Mouse (Mus musculus) natural killer cell, adult 2 months (primary cell): Measurements from ENCODE around the gene Exoc8.
A peak's percentile ranks its signal among the peaks of the same experiment; 100 is the strongest.

ENCODE experiments used
- DNase-seq, 2 experiments: peaks; one replicate each; pipeline ENCODE4 v3.0.0; 2022; ENCODE audit warnings: low spot score in 2 of 2

Gene Exoc8

GRCm38 (mm10) chr8:124909936-124910335 lies 12.4 kb upstream of the Exoc8 start:
- DNase-seq: no peak

- DNase-seq: no peak
Observed at GRCm38 (mm10) chr8:124905482-124905881, 8.0 kb upstream of the Exoc8 start.

DNA sequence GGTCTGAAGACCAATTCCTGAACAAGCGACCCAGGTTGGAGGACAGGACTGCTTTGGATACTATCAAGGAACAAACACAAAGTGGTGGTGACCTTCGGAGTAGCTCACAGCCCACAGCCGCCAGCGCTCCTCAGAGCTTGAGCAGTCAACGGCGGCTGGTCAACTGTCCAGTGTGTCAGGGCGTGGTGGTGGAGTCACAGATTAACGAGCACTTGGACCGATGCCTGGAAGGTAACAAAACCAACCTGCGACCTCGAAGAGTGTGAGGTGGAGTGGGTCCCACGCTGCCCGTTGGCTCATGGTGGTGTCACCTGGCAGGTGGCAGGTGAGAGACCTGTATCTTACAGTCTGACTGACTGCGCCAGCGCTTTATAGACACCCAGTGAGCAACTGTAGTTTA lies 5.7 kb upstream of the Exoc8 start:
- DNase-seq: no peak

DNA sequence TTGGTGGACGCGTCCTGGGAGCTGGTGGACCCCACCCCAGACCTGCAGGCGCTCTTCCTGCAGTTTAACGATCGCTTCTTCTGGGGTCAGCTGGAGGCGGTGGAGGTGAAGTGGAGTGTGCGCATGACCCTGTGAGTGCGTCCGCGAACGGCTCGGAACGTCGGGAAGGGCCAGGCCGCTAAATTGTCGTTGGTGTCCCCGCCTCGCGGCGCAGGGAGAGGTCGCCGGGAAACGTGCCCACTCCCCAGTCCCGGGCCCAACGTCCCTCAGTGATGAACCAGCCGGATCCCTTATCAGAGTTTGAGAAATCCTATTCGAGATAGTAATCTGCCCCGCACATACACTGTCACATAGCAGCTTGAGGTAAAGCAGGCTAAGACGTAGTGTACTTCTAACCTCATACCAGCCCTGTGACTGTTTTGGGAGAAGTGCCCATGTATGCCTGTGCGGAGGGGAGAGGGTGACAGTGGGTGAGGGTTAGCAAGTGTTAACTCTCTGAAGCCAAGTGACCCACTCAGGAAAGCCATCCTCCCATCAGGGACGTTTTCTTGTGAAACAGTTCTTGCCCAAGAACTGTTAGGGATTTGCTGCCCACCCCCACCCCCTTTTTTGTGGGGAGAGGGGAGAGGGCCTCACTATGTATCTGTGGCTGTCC lies 873 bp upstream of the Exoc8 start:
- no peak for DNase-seq

GRCm38 (mm10) chr8:124896632-124897385 lies 696 bp downstream of the Exoc8 start:
- DNase-seq: peak; percentile 56 to 60

GRCm38 (mm10) chr8:124896010-124896631 lies 1.4 kb downstream of the Exoc8 start:
- DNase-seq: no peak

GRCm38 (mm10) chr8:124892596-124892995 lies 4.9 kb downstream of the Exoc8 start:
- DNase-seq: no peak

DNA sequence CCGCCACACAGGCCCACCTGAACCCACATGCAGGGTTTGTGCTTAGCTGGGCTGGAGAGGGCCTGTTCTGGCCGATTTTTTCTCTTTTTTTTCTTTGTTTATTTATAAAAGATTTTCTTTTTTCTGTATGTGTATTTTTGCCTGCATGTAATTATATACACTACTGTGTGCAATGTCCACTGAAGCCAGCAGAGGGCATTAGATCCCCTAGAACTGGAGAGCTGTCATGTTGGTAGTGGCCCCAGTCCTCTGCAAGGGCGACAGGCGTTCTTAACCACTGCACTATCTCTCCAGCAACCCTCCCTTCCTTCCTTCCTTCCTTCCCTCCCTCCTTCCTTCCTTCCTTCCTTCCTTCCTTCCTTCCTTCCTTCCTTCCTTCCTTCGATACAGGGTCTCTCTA lies 9.1 kb downstream of the Exoc8 start:
- no peak for DNase-seq

- no peak for DNase-seq
Observed at GRCm38 (mm10) chr8:124878946-124879526, 18.5 kb downstream of the Exoc8 start.

GRCm38 (mm10) chr8:124878141-124878540 lies 19.4 kb downstream of the Exoc8 start:
- DNase-seq: no peak

GRCm38 (mm10) chr8:124872690-124873089 lies 24.8 kb downstream of the Exoc8 start:
- no peak for DNase-seq

DNA sequence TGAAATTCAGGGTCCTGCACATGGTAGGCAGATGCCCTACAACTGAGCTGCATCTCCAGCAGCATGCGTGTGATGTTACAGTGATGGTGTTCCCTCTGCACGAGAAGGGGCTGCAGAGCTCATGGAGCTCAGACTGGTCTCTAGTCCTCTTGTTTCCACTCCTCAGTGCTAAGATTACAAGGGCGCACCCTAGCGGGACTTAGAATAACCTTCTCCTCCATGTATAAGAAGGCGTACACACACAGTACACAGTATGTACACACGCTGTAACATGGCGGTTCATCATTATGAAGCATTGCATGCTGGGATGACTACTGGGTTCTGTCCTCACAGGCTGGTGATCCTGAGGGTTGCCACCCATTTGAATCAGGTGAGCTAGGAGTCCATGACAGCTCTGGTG lies 25.4 kb downstream of the Exoc8 start:
- DNase-seq: no peak

GRCm38 (mm10) chr8:124871474-124871873 lies 26.0 kb downstream of the Exoc8 start:
- DNase-seq: no peak

- no peak for DNase-seq
Observed at GRCm38 (mm10) chr8:124869708-124870107, 27.8 kb downstream of the Exoc8 start.

DNA sequence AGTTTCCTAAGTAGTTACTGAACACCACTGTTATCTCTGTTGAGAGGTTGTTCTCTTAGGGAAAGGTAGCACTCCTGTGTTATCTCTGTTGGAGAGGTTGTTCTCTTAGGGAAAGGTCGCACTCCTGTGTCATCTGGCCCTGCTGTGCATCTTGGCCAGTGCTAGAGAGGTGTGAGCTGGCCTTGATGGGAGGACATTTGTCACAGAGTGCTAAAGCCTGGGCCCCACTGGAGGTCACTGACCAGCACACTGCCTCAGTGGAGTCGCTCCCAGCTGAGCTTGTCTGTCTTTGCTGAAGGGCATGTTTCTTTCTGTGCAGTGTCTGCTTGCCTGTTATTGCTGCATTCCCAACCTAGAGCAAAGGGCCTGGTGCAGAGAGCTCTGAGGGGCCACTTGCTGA lies 30.4 kb downstream of the Exoc8 start:
- DNase-seq: no peak

- DNase-seq: peak in 1 of 2 experiments; percentile 4
Observed at GRCm38 (mm10) chr8:124866669-124867068, 30.8 kb downstream of the Exoc8 start.

DNA sequence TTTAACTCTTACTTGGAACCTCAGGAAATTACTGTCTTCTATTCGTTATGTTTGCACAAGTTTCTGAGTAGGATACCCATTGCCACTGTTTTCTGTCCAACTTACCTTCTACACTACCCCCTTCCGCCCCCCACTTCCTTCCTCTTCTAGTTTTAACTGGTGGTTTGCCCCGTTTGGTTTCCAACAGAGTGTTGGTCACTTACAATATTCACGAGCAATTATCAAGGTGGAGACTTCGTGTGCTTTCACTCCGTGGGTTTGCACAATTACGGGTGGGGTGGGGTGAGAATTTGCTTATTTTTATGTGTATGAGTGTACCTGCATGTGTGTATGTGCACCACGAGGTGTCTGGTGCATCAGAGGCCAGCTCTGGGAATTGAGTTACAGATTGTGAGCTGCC lies 33.8 kb downstream of the Exoc8 start:
- DNase-seq: peak; percentile 9 to 10

- no peak for DNase-seq
Observed at GRCm38 (mm10) chr8:124863163-124863677, 34.3 kb downstream of the Exoc8 start.

DNA sequence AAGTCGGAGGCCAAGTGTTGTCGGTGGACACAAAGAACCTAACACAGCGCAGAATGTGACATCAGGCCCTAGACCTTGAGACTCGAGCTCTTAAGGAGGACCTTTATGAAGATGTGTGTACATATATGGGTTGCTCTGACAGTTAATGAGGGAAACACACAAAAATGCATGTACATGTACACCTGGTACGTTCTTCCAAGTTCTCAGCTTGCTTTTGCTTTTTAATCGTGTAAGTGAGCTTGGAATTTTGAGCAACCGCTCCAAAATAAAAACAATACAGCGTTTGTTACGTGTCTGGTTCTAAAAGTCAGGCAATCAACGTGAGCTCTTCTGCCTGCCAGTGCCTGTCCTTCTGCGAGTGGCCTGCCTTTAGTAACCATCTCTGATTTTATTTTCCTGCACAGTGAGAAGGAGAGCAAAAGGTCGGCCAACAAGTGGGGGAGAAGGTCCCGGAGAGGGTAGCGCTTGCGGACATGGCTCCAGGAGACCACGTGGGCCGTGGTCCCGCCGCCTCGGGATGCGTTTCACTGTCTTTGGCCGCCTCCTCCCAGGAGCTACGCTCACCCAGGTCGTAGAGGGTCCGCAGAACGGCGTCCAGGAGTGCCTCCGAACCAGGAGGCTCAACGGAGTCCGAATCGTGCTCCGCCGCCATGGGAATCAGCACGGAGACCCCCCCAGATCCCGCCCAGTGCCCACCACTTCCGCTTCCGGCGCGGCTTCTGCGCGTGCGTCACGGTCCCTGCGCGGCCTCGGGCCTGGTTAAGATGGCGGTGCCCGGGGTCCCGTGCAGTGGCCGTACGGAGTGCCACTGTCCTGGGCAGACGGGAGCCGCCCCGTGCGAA lies 35.0 kb downstream of the Exoc8 start, which contains the start of the genes Gnpat and 2810004N23Rik:
Gnpat (plus strand) TSS at position 713 of the 842 bp plus-strand sequence.
2810004N23Rik (minus strand) TSS at position 800 of the 842 bp plus-strand sequence.
- peak; percentile 91 to 92 for DNase-seq

- DNase-seq: no peak
Observed at GRCm38 (mm10) chr8:124860188-124860587, 37.3 kb downstream of the Exoc8 start.

GRCm38 (mm10) chr8:124859466-124859865 lies 38.0 kb downstream of the Exoc8 start:
- peak; percentile 5 to 21 for DNase-seq
